Mouse (Mus musculus): ENCODE results near the gene Bcl2l11. TPM values are rescaled to one million over a fixed set of nuclear protein-coding genes. Genes with fewer than 3 reads are reported as not detected.

Bcl2l11 gene
- polyA plus RNA-seq, 1 experiment from 2014 or later, result 15.3 TPM

GRCm38 (mm10) chr2:128155412-128156066 lies 29.7 kb downstream of the Bcl2l11 start:
- 92% methylated on average over 13 of the region's 13 CpGs for WGBS
- ATAC-seq (replicated peaks; ENCODE audit: low FRiP score), result no peak

DNA sequence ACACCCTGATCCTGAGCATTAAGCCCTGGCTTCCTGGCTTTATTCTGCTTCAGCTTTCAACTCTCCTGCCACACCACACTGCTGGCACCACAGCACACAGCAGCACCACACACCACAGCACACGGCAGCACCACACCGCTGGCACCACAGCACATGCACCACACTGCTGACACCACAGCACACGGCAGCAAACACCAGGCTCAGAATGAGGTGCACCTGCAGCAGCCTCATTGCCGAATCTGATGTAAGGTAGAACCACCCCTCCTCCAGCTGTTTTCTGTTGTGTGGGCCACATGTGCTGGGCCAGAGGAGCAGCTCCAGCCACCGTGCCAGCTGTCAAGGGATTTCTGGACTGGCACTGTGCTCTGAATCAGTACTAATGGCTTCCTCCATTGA lies 30.2 kb downstream of the Bcl2l11 start:
- Histone ChIP-seq H3K36me3 (ENCODE audit: control insufficient read depth, insufficient read depth, low read length) (peaks cover 4% of the 10 kb centered on the region), H3K4me2 (peak overlapping the region; percentile 35), H3K4me3 (ENCODE audit: low read depth, low read length) (no peak overlapping the region), H3K27me3 (replicated peaks; ENCODE audit: control insufficient read depth, insufficient read depth, low read length) (no peaks in the 10 kb centered on the region), H3K4me1 (replicated peaks; ENCODE audit: control insufficient read depth, insufficient read depth, low read length) (peaks cover 48% of the 10 kb centered on the region), H3K27ac (ENCODE audit: low read depth, low read length) (peak overlapping the region; percentile 57; the same call in 1 of the 2 replicates), H3K9ac (ENCODE audit: low read depth, low read length) (peak overlapping the region; percentile 3; the same call in 1 of the 2 replicates), H3K9me3 (ENCODE audit: control insufficient read depth, low read length) (no peaks in the 10 kb centered on the region)
- 85% methylated on average over 5 of the region's 5 CpGs for WGBS
- ATAC-seq (replicated peaks; ENCODE audit: low FRiP score) (0 out of 2 replicates have a peak, but pooled peaks have one; percentile 11), DNase-seq (ENCODE audit: low spot score) (no peak)

More at GRCm38 (mm10) chr2:128155412-128156066, 29.7 kb downstream of the Bcl2l11 start:
- Histone ChIP-seq H3K9ac (ENCODE audit: low read depth, low read length) (no peak overlapping the region), H3K4me1 (replicated peaks; ENCODE audit: control insufficient read depth, insufficient read depth, low read length) (peaks cover 48% of the 10 kb centered on the region), H3K36me3 (ENCODE audit: control insufficient read depth, insufficient read depth, low read length) (peaks cover 9% of the 10 kb centered on the region), H3K9me3 (ENCODE audit: control insufficient read depth, low read length) (no peaks in the 10 kb centered on the region), H3K27me3 (replicated peaks; ENCODE audit: control insufficient read depth, insufficient read depth, low read length) (no peaks in the 10 kb centered on the region), H3K4me3 (ENCODE audit: low read depth, low read length) (no peak overlapping the region), H3K27ac (ENCODE audit: low read depth, low read length) (peak overlapping the region; percentile 57; the same call in 1 of the 2 replicates), H3K4me2 (no peak overlapping the region)
- no peak for DNase-seq (ENCODE audit: low spot score)

- Histone ChIP-seq H3K27me3 (replicated peaks; ENCODE audit: control insufficient read depth, insufficient read depth, low read length) (no peaks in the 10 kb centered on the region), H3K27ac (ENCODE audit: low read depth, low read length) (peak overlapping the region; percentile 57; the same call in 1 of the 2 replicates), H3K9ac (ENCODE audit: low read depth, low read length) (peak overlapping the region; percentile 3; the same call in 1 of the 2 replicates), H3K4me3 (ENCODE audit: low read depth, low read length) (no peak overlapping the region), H3K36me3 (ENCODE audit: control insufficient read depth, insufficient read depth, low read length) (peaks cover 6% of the 10 kb centered on the region; the same call in 1 of the 2 replicates), H3K9me3 (ENCODE audit: control insufficient read depth, low read length) (no peaks in the 10 kb centered on the region), H3K4me1 (replicated peaks; ENCODE audit: control insufficient read depth, insufficient read depth, low read length) (peaks cover 48% of the 10 kb centered on the region), H3K4me2 (peak overlapping the region; percentile 35)
- peak; percentile 88 for ATAC-seq (replicated peaks; ENCODE audit: low FRiP score)
- WGBS, result 56% methylated on average over 12 of the region's 12 CpGs
- DNase-seq (ENCODE audit: low spot score), result no peak
These were observed 30.9 kb downstream of the Bcl2l11 start for GRCm38 (mm10) chr2:128156557-128157412.

DNA sequence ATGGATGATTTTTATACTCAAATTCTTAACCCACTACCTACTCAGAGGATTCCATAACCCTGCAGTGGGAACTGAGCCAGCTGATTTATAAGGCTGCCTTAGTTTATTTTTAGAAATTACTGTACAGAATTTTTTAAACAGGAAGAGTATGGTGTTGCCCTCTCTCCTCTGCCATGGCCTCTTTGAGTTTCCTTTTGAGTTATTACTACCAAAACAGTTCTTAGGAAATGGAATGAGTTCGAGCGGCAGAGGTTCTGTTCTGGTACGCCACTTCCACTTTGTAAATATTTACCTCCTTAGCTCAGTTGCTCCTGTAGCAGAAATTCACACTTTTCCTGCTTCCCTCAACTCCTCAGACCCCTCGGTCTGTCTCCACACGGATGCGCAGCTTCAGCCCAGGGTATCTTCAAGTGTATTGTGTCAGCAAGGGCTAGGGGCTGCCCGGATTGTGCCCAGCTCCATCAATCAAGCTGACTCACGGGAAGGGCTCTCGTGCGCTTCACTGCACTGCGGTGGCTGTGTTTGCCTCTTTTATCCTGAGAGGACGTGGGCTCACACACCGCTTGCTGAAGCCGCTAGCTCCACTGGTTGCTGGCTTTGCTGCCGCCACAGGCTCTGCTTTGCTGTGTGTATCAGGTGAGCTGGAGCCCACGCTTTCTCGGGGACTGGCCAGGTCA lies 33.0 kb downstream of the Bcl2l11 start:
- Histone ChIP-seq H3K4me1 (replicated peaks; ENCODE audit: control insufficient read depth, insufficient read depth, low read length) (peaks cover 34% of the 10 kb centered on the region), H3K27ac (ENCODE audit: low read depth, low read length) (peak overlapping the region; percentile 28; the same call in 1 of the 2 replicates), H3K36me3 (ENCODE audit: control insufficient read depth, insufficient read depth, low read length) (peaks cover 6% of the 10 kb centered on the region; the same call in 1 of the 2 replicates), H3K9me3 (ENCODE audit: control insufficient read depth, low read length) (no peaks in the 10 kb centered on the region), H3K27me3 (replicated peaks; ENCODE audit: control insufficient read depth, insufficient read depth, low read length) (no peaks in the 10 kb centered on the region), H3K4me2 (no peak overlapping the region), H3K9ac (ENCODE audit: low read depth, low read length) (no peak overlapping the region), H3K4me3 (ENCODE audit: low read depth, low read length) (no peak overlapping the region)
- no peak for DNase-seq (ENCODE audit: low spot score)
- ATAC-seq (replicated peaks; ENCODE audit: low FRiP score), result no peak
- WGBS, result 75% methylated on average over 17 of the region's 17 CpGs

DNA sequence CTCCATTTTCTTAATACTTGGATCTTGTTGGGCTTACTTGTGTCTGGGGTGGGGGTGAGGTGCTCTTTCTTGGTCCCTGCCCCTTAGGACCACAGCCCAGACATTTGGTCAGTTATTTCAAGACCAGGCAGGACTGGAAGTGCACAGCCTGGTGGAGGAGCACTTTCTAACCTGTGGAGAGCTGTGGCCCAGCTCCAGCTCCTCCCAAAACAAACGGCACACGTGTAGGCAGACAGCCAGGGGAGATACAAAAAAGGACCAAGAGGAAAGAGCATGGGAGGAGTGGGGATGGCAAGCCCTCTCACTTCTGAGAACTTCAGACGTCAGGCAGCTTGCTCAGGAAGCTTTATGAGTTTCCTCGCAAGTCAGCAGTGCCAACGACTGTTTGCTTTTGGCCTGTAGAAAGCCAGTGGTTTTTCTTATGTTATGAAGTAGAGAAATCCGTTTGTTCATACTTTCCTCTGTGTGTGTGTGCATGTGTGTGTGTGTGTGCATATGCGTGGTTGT lies 33.8 kb downstream of the Bcl2l11 start:
- Histone ChIP-seq H3K27me3 (replicated peaks; ENCODE audit: control insufficient read depth, insufficient read depth, low read length) (no peaks in the 10 kb centered on the region), H3K9me3 (ENCODE audit: control insufficient read depth, low read length) (no peaks in the 10 kb centered on the region), H3K36me3 (ENCODE audit: control insufficient read depth, insufficient read depth, low read length) (peaks cover 6% of the 10 kb centered on the region; the same call in 1 of the 2 replicates), H3K4me3 (ENCODE audit: low read depth, low read length) (no peak overlapping the region), H3K4me2 (no peak overlapping the region), H3K9ac (ENCODE audit: low read depth, low read length) (no peak overlapping the region), H3K4me1 (replicated peaks; ENCODE audit: control insufficient read depth, insufficient read depth, low read length) (peaks cover 34% of the 10 kb centered on the region), H3K27ac (ENCODE audit: low read depth, low read length) (no peak overlapping the region)
- ATAC-seq (replicated peaks; ENCODE audit: low FRiP score) (no peak), DNase-seq (ENCODE audit: low spot score) (no peak)
- WGBS, result 75% methylated on average over 7 of the region's 7 CpGs

- no peak overlapping the region for H3K27ac ChIP-seq (ENCODE audit: low read depth, low read length)
- no peaks in the 10 kb centered on the region for H3K9me3 ChIP-seq (ENCODE audit: control insufficient read depth, low read length)
- peaks cover 6% of the 10 kb centered on the region; the same call in 1 of the 2 replicates for H3K36me3 ChIP-seq (ENCODE audit: control insufficient read depth, insufficient read depth, low read length)
- DNase-seq (ENCODE audit: low spot score), result no peak
- no peak overlapping the region for H3K9ac ChIP-seq (ENCODE audit: low read depth, low read length)
- H3K4me1 ChIP-seq (replicated peaks; ENCODE audit: control insufficient read depth, insufficient read depth, low read length), result peaks cover 8% of the 10 kb centered on the region
- no peaks in the 10 kb centered on the region for H3K27me3 ChIP-seq (replicated peaks; ENCODE audit: control insufficient read depth, insufficient read depth, low read length)
- no peak for ATAC-seq (replicated peaks; ENCODE audit: low FRiP score)
- H3K4me2 ChIP-seq, result no peak overlapping the region
- WGBS, result 86% methylated on average over 8 of the region's 8 CpGs
- no peak overlapping the region for H3K4me3 ChIP-seq (ENCODE audit: low read depth, low read length)
These were observed 37.3 kb downstream of the Bcl2l11 start for GRCm38 (mm10) chr2:128163177-128163576.

DNA sequence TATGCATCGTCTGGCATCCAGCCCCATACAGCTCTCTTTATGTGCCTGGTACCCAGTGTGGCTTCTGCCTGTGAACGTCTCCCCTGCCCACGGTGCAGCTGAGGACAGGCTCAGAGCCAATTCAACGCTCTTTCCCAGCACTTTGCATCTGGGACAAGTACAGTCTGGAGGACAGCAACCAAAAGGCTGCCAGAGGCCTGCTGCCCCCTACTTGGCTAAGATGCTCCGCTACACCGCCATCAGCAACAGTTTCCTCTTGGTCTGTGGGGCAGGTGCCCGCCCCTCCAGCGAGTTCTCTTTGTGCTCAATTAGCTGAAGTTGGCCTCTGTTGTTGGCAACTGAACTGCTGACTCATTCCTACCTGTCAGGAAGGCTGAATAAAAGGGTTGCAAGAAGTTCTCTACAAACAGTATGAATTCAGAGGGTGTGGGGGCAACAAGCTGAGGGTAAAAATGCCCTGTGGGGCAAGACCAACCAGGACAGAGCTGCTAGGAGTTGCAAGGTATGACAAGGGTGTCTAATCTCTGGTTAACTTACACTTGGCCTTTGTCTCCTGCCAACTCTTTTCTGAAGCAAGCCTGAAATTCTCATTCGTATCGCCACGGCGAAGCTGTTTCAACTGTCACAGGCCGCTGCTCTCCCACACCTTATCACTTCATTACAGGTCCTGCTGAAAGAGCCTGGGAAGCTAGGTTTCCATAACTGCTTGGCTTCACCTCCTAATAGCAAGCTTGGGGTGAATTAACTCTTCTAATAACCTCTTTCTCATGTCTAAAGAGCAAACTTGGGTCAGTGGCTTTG lies 41.0 kb downstream of the Bcl2l11 start:
- WGBS, result 64% methylated on average over 13 of the region's 13 CpGs
- Histone ChIP-seq H3K27me3 (replicated peaks; ENCODE audit: control insufficient read depth, insufficient read depth, low read length) (no peaks in the 10 kb centered on the region), H3K36me3 (ENCODE audit: control insufficient read depth, insufficient read depth, low read length) (no peaks in the 10 kb centered on the region), H3K27ac (ENCODE audit: low read depth, low read length) (peak overlapping the region; percentile 86), H3K4me2 (peak overlapping the region; percentile 24; the same call in 1 of the 2 replicates), H3K9me3 (ENCODE audit: control insufficient read depth, low read length) (no peaks in the 10 kb centered on the region), H3K9ac (ENCODE audit: low read depth, low read length) (peak overlapping the region; percentile 31; the same call in 1 of the 2 replicates), H3K4me3 (ENCODE audit: low read depth, low read length) (no peak overlapping the region), H3K4me1 (replicated peaks; ENCODE audit: control insufficient read depth, insufficient read depth, low read length) (peaks cover 5% of the 10 kb centered on the region)
- ATAC-seq (replicated peaks; ENCODE audit: low FRiP score) (peak; percentile 91), DNase-seq (ENCODE audit: low spot score) (no peak)

Measured in liver, embryonic 11.5 days (tissue).